Comparison of ENCODE assay signal across 47 mouse cellular contexts in genomic region chr16:58709536-58709935, GRCm38 (mm10). TPM values are rescaled to one million over a fixed set of nuclear protein-coding genes. Genes with fewer than 3 reads are reported as not detected.
"Had no signal": no experiment of that assay in that cellular context is flagged by ENCODE, and none has a peak within 500 bp of the region (broad histone marks: within the 10 kb centered on the region; RNA-seq: fewer than 3 reads in every experiment).

No protein-coding gene starts in this region.

- H3K4me2 ChIP-seq: limb, embryonic 12.5 days; limb, embryonic 13.5 days; limb, embryonic 15.5 days; liver, embryonic 11.5 days; liver, embryonic 12.5 days; liver, embryonic 13.5 days; liver, embryonic 15.5 days; lung, embryonic 14.5 days; lung, embryonic 15.5 days; midbrain, embryonic 11.5 days; midbrain, embryonic 12.5 days; midbrain, embryonic 13.5 days; midbrain, embryonic 15.5 days; neural tube, embryonic 12.5 days had no signal

- H3K36me3 ChIP-seq: limb, embryonic 10.5 days; limb, embryonic 12.5 days; limb, embryonic 13.5 days; limb, embryonic 15.5 days; liver, embryonic 12.5 days; liver, embryonic 13.5 days; liver, embryonic 15.5 days; lung, embryonic 15.5 days; midbrain, embryonic 10.5 days; midbrain, embryonic 12.5 days; midbrain, embryonic 13.5 days; midbrain, embryonic 15.5 days; neural tube, embryonic 12.5 days had no signal

- H3K4me1 ChIP-seq: limb, embryonic 12.5 days; limb, embryonic 13.5 days; limb, embryonic 15.5 days; liver, embryonic 15.5 days; lung, embryonic 15.5 days; midbrain, embryonic 10.5 days; midbrain, embryonic 12.5 days; midbrain, embryonic 13.5 days; midbrain, embryonic 15.5 days; neural tube, embryonic 12.5 days had no signal

- H3K27ac ChIP-seq: limb, embryonic 10.5 days; limb, embryonic 12.5 days; limb, embryonic 13.5 days; limb, embryonic 15.5 days; liver, embryonic 12.5 days; liver, embryonic 13.5 days; liver, embryonic 14.5 days; liver, embryonic 15.5 days; lung, embryonic 15.5 days; macrophage; midbrain, embryonic 10.5 days; midbrain, embryonic 12.5 days; midbrain, embryonic 13.5 days; midbrain, embryonic 15.5 days; neural tube, embryonic 12.5 days had no signal

- DNase-seq: left cerebral cortex, postnatal 4 days; liver; liver, embryonic 13.5 days; liver, postnatal 0 days; lung, adult 18-20 months; lung, adult 2 months; lung, embryonic 14.5 days; lung, postnatal 10 days; lung, postnatal 14 days; lung, postnatal 36 days; lung, postnatal 4 days; midbrain, embryonic 14.5 days had no signal

- H3K9ac ChIP-seq: limb, embryonic 12.5 days; limb, embryonic 13.5 days; limb, embryonic 15.5 days; liver, embryonic 12.5 days; liver, embryonic 13.5 days; liver, embryonic 14.5 days; liver, embryonic 15.5 days; liver, postnatal 0 days; lung, embryonic 14.5 days; lung, embryonic 15.5 days; midbrain, embryonic 12.5 days; midbrain, embryonic 13.5 days; midbrain, embryonic 15.5 days; neural tube, embryonic 12.5 days had no signal

- H3K9me3 ChIP-seq: limb, embryonic 10.5 days; limb, embryonic 12.5 days; limb, embryonic 13.5 days; limb, embryonic 15.5 days; liver, embryonic 12.5 days; liver, embryonic 13.5 days; liver, embryonic 15.5 days; lung, embryonic 15.5 days; megakaryocyte, embryonic 14.5 days; midbrain, embryonic 10.5 days; midbrain, embryonic 12.5 days; midbrain, embryonic 13.5 days; midbrain, embryonic 15.5 days; neural tube, embryonic 12.5 days had no signal

- H3K4me3 ChIP-seq: limb, embryonic 10.5 days; limb, embryonic 12.5 days; limb, embryonic 13.5 days; limb, embryonic 15.5 days; liver, embryonic 12.5 days; liver, embryonic 13.5 days; liver, embryonic 15.5 days; lung, embryonic 15.5 days; megakaryocyte, embryonic 14.5 days; midbrain, embryonic 10.5 days; midbrain, embryonic 12.5 days; midbrain, embryonic 13.5 days; midbrain, embryonic 15.5 days; myocyte; neural tube, embryonic 12.5 days had no signal

- H3K27me3 ChIP-seq: limb, embryonic 12.5 days; limb, embryonic 13.5 days; limb, embryonic 15.5 days; liver, embryonic 12.5 days; liver, embryonic 13.5 days; liver, embryonic 15.5 days; lung, embryonic 15.5 days; megakaryocyte, embryonic 14.5 days; midbrain, embryonic 12.5 days; midbrain, embryonic 13.5 days; midbrain, embryonic 15.5 days; neural tube, embryonic 12.5 days had no signal

RNA-seq across cellular contexts. Expression of gene Gpr15, which starts 9.3 kb away (rescaled TPM):
- total RNA-seq: left cerebral cortex, postnatal 10 days; left cerebral cortex, postnatal 14 days; left cerebral cortex, postnatal 25 days; left cerebral cortex, postnatal 36 days; left cerebral cortex, postnatal 4 days; liver, adult 2 months; megakaryocyte-erythroid progenitor cell, adult 5-6 weeks; monocyte, adult 5-6 weeks had no signal
- polyA plus RNA-seq: limb, embryonic 10.5 days; limb, embryonic 11.5 days; limb, embryonic 12.5 days; limb, embryonic 13.5 days; limb, embryonic 15.5 days; liver, embryonic 11.5 days; liver, embryonic 12.5 days; liver, embryonic 16.5 days; liver, postnatal 0 days; lung, embryonic 14.5 days; macrophage; midbrain, embryonic 11.5 days; midbrain, embryonic 13.5 days; midbrain, postnatal 0 days; myocyte; neural tube, embryonic 11.5 days; neural tube, embryonic 12.5 days had no signal

RNA-seq across cellular contexts. Expression of gene Olfr172, which starts 53.4 kb away (rescaled TPM):
- total RNA-seq: left cerebral cortex, postnatal 10 days; left cerebral cortex, postnatal 14 days; left cerebral cortex, postnatal 25 days; left cerebral cortex, postnatal 36 days; left cerebral cortex, postnatal 4 days; liver, adult 2 months; megakaryocyte progenitor cell, adult 5-6 weeks; megakaryocyte, adult 5-6 weeks; megakaryocyte-erythroid progenitor cell, adult 5-6 weeks; midbrain, postnatal 0 days; monocyte, adult 5-6 weeks had no signal
- polyA plus RNA-seq: limb, embryonic 10.5 days; limb, embryonic 11.5 days; limb, embryonic 12.5 days; limb, embryonic 13.5 days; limb, embryonic 14.5 days; limb, embryonic 15.5 days; liver, adult 2 months; liver, embryonic 11.5 days; liver, embryonic 12.5 days; liver, embryonic 13.5 days; liver, embryonic 14.5 days; liver, embryonic 15.5 days; liver, embryonic 16.5 days; liver, postnatal 0 days; lung, adult 2 months; lung, embryonic 14.5 days; lung, embryonic 15.5 days; lung, embryonic 16.5 days; lung, postnatal 0 days; macrophage; midbrain, embryonic 10.5 days; midbrain, embryonic 11.5 days; midbrain, embryonic 12.5 days; midbrain, embryonic 13.5 days; midbrain, embryonic 14.5 days; midbrain, embryonic 15.5 days; midbrain, embryonic 16.5 days; midbrain, postnatal 0 days; myocyte; neural tube, embryonic 11.5 days; neural tube, embryonic 12.5 days had no signal
